Mouse (Mus musculus) embryonic facial prominence, embryonic 14.5 days (tissue): Measurements from ENCODE around the gene Serpina10. TPM values are rescaled to one million over a fixed set of nuclear protein-coding genes. Genes with fewer than 3 reads are reported as not detected.
"Not testable (repeated sequence)": the region's sequence is repeated elsewhere in the genome, so short reads cannot be mapped to it uniquely, and the experiment has no call there.

Experiments used
- ATAC-seq: fragments of 200-750 bp; cut with Nextera tagmentation; 2 replicates; pipeline ENCODE4 v1.8.0; 2017; ENCODE audit warnings: low read depth, moderate number of reproducible peaks, moderate TSS enrichment
- DNase-seq: peaks from one replicate; pipeline ENCODE4 v3.0.0-alpha.2; 2015; ENCODE audit warnings: low spot score
- H3K27ac ChIP-seq: fragments of 300-500 bp; sonication (generic); replicated peaks from 2 replicates; pipeline ENCODE4 v1.5.1; 2014; ENCODE audit warnings: low read depth, mild to moderate bottlenecking, low read length, moderate library complexity
- H3K27me3 ChIP-seq: fragments of 300-500 bp; sonication (generic); replicated peaks from 2 replicates; pipeline ENCODE4 v1.6.1; 2014; ENCODE audit warnings: low read length; ENCODE audit not compliant: control insufficient read depth, insufficient read depth
- H3K36me3 ChIP-seq: fragments of 300-500 bp; sonication (generic); 2 replicates; pipeline ENCODE4 v1.6.1; 2014; ENCODE audit warnings: low read length, mixed read lengths; ENCODE audit not compliant: control insufficient read depth, insufficient read depth
- H3K4me1 ChIP-seq: fragments of 300-500 bp; sonication (generic); 2 replicates; pipeline ENCODE4 v1.6.1; 2014; ENCODE audit warnings: antibody characterized with exemption, low read length; ENCODE audit not compliant: control insufficient read depth, insufficient read depth
- H3K4me2 ChIP-seq: fragments of 300-500 bp; sonication (generic); 2 replicates; pipeline ENCODE4 v1.6.1; 2014; ENCODE audit warnings: low read depth, mild to moderate bottlenecking, low read length, moderate library complexity, mixed read lengths
- H3K4me3 ChIP-seq: fragments of 300-500 bp; sonication (generic); 2 replicates; pipeline ENCODE4 v1.5.1; 2014; ENCODE audit warnings: low read depth, mild to moderate bottlenecking, low read length
- H3K9ac ChIP-seq: fragments of 300-500 bp; sonication (generic); 2 replicates; pipeline ENCODE4 v1.6.1; 2014; ENCODE audit warnings: low read depth, mild to moderate bottlenecking, low read length, moderate library complexity, mixed read lengths
- H3K9me3 ChIP-seq: fragments of 300-500 bp; sonication (generic); 2 replicates; pipeline ENCODE4 v1.6.1; 2016; ENCODE audit warnings: low read length; ENCODE audit not compliant: control insufficient read depth
- WGBS: fragments of 180-500 bp; shearing (Covaris S2); extraction: QIAGEN DNeasy Blood & Tissue Kit; methylation state at CpG from one replicate; pipeline ENCODE4 v1.1.7; 2014; 5-methylcytosine and 5-hydroxymethylcytosine counted together
- polyA plus RNA-seq: library from polyadenylated mRNA; unstranded; fragments of >200 nt; fragmentation: Nextera tagmentation; extraction: Ambion mirVana; gene quantifications from 2 replicates; pipeline ENCODE4 v1.2.1, GENCODE M21; 2014

Serpina10 gene
- polyA plus RNA-seq, result not detected in 2 replicates

- Histone ChIP-seq H3K4me1 (no peaks in the 10 kb centered on the region), H3K9ac (no peak within 1 kb of the TSS), H3K9me3 (no peaks in the 10 kb centered on the region), H3K27ac (no peak within 1 kb of the TSS), H3K4me3 (no peak within 1 kb of the TSS), H3K4me2 (no peak within 1 kb of the TSS), H3K36me3 (no peaks in the 10 kb centered on the region), H3K27me3 (no peaks in the 10 kb centered on the region)
- ATAC-seq (no peak), DNase-seq (no peak)
- WGBS, result 64% methylated on average over 3 of the region's 3 CpGs
Observed at GRCm38 (mm10) chr12:103631203-103631612, at the start of gene Serpina10. Gene Serpina10 (minus strand): TSS chr12:103631444.

GRCm38 (mm10) chr12:103679853-103680252, 48.6 kb upstream of the Serpina10 start:
- H3K4me3 ChIP-seq, H3K4me1 ChIP-seq, H3K36me3 ChIP-seq, H3K27ac ChIP-seq, H3K4me2 ChIP-seq, H3K27me3 ChIP-seq, H3K9ac ChIP-seq, H3K9me3 ChIP-seq, ATAC-seq, DNase-seq: not testable (repeated sequence)
- WGBS, result 85% methylated on average over 1 of the region's 1 CpGs

GRCm38 (mm10) chr12:103676039-103676438, 44.8 kb upstream of the Serpina10 start, which contains the start of gene Serpina16:
Gene Serpina16 (minus strand): TSS chr12:103676139.
- ATAC-seq, result no peak
- Histone ChIP-seq H3K9ac (no peak within 1 kb of the TSS), H3K4me2 (no peak within 1 kb of the TSS), H3K36me3 (no peaks in the 10 kb centered on the region), H3K9me3 (no peaks in the 10 kb centered on the region), H3K4me3 (no peak within 1 kb of the TSS), H3K4me1 (no peaks in the 10 kb centered on the region), H3K27me3 (no peaks in the 10 kb centered on the region), H3K27ac (no peak within 1 kb of the TSS)
- 84% methylated on average over 1 of the region's 1 CpGs for WGBS
- DNase-seq, result no peak

GRCm38 (mm10) chr12:103673179-103673578, 41.9 kb upstream of the Serpina10 start:
- no peaks in the 10 kb centered on the region for H3K9me3 ChIP-seq
- H3K4me3 ChIP-seq, result no peak overlapping the region
- no peak overlapping the region for H3K4me2 ChIP-seq
- no peaks in the 10 kb centered on the region for H3K4me1 ChIP-seq
- DNase-seq (peak; percentile 64), ATAC-seq (peak; percentile 47; the same call in 1 of the 2 replicates)
- H3K27ac ChIP-seq, result no peak overlapping the region
- H3K27me3 ChIP-seq, result no peaks in the 10 kb centered on the region
- 53% methylated on average over 2 of the region's 2 CpGs for WGBS
- no peak overlapping the region for H3K9ac ChIP-seq
- H3K36me3 ChIP-seq, result no peaks in the 10 kb centered on the region

- DNase-seq (no peak), ATAC-seq (no peak)
- Histone ChIP-seq H3K27ac (no peak overlapping the region), H3K27me3 (no peaks in the 10 kb centered on the region), H3K36me3 (no peaks in the 10 kb centered on the region), H3K4me2 (no peak overlapping the region), H3K9ac (no peak overlapping the region), H3K9me3 (no peaks in the 10 kb centered on the region), H3K4me3 (no peak overlapping the region), H3K4me1 (no peaks in the 10 kb centered on the region)
- 79% methylated on average over 3 of the region's 3 CpGs for WGBS
Observed at GRCm38 (mm10) chr12:103671483-103671882, 40.2 kb upstream of the Serpina10 start.

- DNase-seq, result no peak
- Histone ChIP-seq H3K4me3 (no peak overlapping the region), H3K9me3 (no peaks in the 10 kb centered on the region; the same call in 1 of the 2 replicates), H3K4me1 (no peaks in the 10 kb centered on the region), H3K36me3 (no peaks in the 10 kb centered on the region), H3K27ac (no peak overlapping the region), H3K9ac (no peak overlapping the region), H3K4me2 (no peak overlapping the region), H3K27me3 (no peaks in the 10 kb centered on the region)
- 53% methylated on average over 2 of the region's 2 CpGs for WGBS
- ATAC-seq, result no peak
Observed at GRCm38 (mm10) chr12:103670964-103671363, 39.7 kb upstream of the Serpina10 start.

GRCm38 (mm10) chr12:103670344-103670743, 39.1 kb upstream of the Serpina10 start:
- no peaks in the 10 kb centered on the region for H3K36me3 ChIP-seq
- H3K9me3 ChIP-seq, result no peaks in the 10 kb centered on the region; the same call in 1 of the 2 replicates
- ATAC-seq (no peak), DNase-seq (peak; percentile 80)
- WGBS, result 73% methylated on average over 5 of the region's 5 CpGs
- no peak overlapping the region for H3K27ac ChIP-seq
- no peak overlapping the region for H3K4me2 ChIP-seq
- no peak overlapping the region for H3K4me3 ChIP-seq
- no peak overlapping the region for H3K9ac ChIP-seq
- no peaks in the 10 kb centered on the region for H3K4me1 ChIP-seq
- no peaks in the 10 kb centered on the region for H3K27me3 ChIP-seq

GRCm38 (mm10) chr12:103665286-103665685, 34.0 kb upstream of the Serpina10 start:
- H3K4me3 ChIP-seq, result no peak overlapping the region
- 82% methylated on average over 3 of the region's 3 CpGs for WGBS
- H3K4me2 ChIP-seq, result no peak overlapping the region
- ATAC-seq, result no peak
- H3K27ac ChIP-seq, result no peak overlapping the region
- no peaks in the 10 kb centered on the region for H3K4me1 ChIP-seq
- H3K9ac ChIP-seq, result no peak overlapping the region
- no peaks in the 10 kb centered on the region for H3K27me3 ChIP-seq
- H3K9me3 ChIP-seq, result no peaks in the 10 kb centered on the region; the same call in 1 of the 2 replicates
- no peak for DNase-seq
- H3K36me3 ChIP-seq, result no peaks in the 10 kb centered on the region

GRCm38 (mm10) chr12:103662053-103662452, 30.8 kb upstream of the Serpina10 start:
- not testable (repeated sequence) for H3K4me3 ChIP-seq, ATAC-seq, H3K36me3 ChIP-seq, H3K27me3 ChIP-seq, H3K4me2 ChIP-seq, H3K4me1 ChIP-seq, DNase-seq, H3K9me3 ChIP-seq, H3K9ac ChIP-seq, H3K27ac ChIP-seq
